Mouse (Mus musculus): ENCODE measurements around the gene Synpo2. TPM values are rescaled to one million over a fixed set of nuclear protein-coding genes. Genes with fewer than 3 reads are reported as not detected.

Synpo2 gene
- polyA plus RNA-seq, 1 experiment from 2014 or later: 0.72 TPM

- WGBS: 71% methylated on average over 8 of the region's 8 CpGs
- H3K4me1 ChIP-seq: no peaks in the 10 kb centered on the region
- no peaks in the 10 kb centered on the region for H3K36me3 ChIP-seq (ENCODE audit: poor library complexity, severe bottlenecking)
- no peak for ATAC-seq
- no peaks in the 10 kb centered on the region for H3K27me3 ChIP-seq
- no peak overlapping the region for H3K4me2 ChIP-seq
- no peak overlapping the region for H3K27ac ChIP-seq
- no peaks in the 10 kb centered on the region for H3K9me3 ChIP-seq (replicated peaks)
- no peak overlapping the region for H3K4me3 ChIP-seq
- no peak overlapping the region for H3K9ac ChIP-seq
These were observed 202.1 kb downstream of the Synpo2 start for GRCm38 (mm10) chr3:123033804-123034203.

Other genes with a start within 250 kb of the Synpo2 start
- not detected in 2 replicates for gene Myoz2, start 201.1 kb downstream of the Synpo2 start, polyA plus RNA-seq (2015; fragmentation: Nextera tagmentation; extraction: Ambion mirVana)
- 10.8 and 10.9 TPM in 2 replicates for gene Sec24d, start 31.3 kb upstream of the Synpo2 start, polyA plus RNA-seq (2015; fragmentation: Nextera tagmentation; extraction: Ambion mirVana)
- 33.0 and 33.7 TPM in 2 replicates for gene Mettl14, start 150.0 kb upstream of the Synpo2 start, polyA plus RNA-seq (2015; fragmentation: Nextera tagmentation; extraction: Ambion mirVana)
- 1.4 and 2.6 TPM in 2 replicates for gene Prss12, start 210.8 kb upstream of the Synpo2 start, polyA plus RNA-seq (2015; fragmentation: Nextera tagmentation; extraction: Ambion mirVana)